Mouse (Mus musculus) intestine, embryonic 14.5 days (tissue): ENCODE results near the gene Bora. TPM values are rescaled to one million over a fixed set of nuclear protein-coding genes. Genes with fewer than 3 reads are reported as not detected.

Source experiments
- ATAC-seq: fragments of 200-750 bp; cut with Nextera tagmentation; replicated peaks from 2 replicates; pipeline ENCODE4 v1.8.0; 2017; ENCODE audit warnings: low read depth, moderate number of reproducible peaks, moderate TSS enrichment, moderate library complexity; ENCODE audit not compliant: low FRiP score, low TSS enrichment
- DNase-seq: peaks from one replicate; pipeline ENCODE4 v3.0.0-alpha.2; 2018; ENCODE audit warnings: low spot score
- H3K27ac ChIP-seq: fragments of 300-500 bp; sonication (generic); 2 replicates; pipeline ENCODE4 v1.5.1; 2014; ENCODE audit warnings: low read depth, mild to moderate bottlenecking, control low read depth
- H3K27me3 ChIP-seq: fragments of 300-500 bp; sonication (generic); replicated peaks from 2 replicates; pipeline ENCODE4 v1.6.1; 2014; ENCODE audit warnings: low read length, control low read depth; ENCODE audit not compliant: control insufficient read depth, insufficient read depth
- H3K36me3 ChIP-seq: fragments of 300-500 bp; sonication (generic); 2 replicates; pipeline ENCODE4 v1.6.1; 2014; ENCODE audit warnings: low read length, control low read depth; ENCODE audit not compliant: control insufficient read depth, insufficient read depth
- H3K4me1 ChIP-seq: fragments of 300-500 bp; sonication (generic); replicated peaks from 2 replicates; pipeline ENCODE4 v1.6.1; 2014; ENCODE audit warnings: low read length, control low read depth, mixed read lengths; ENCODE audit not compliant: control insufficient read depth, insufficient read depth
- H3K4me2 ChIP-seq: fragments of 300-500 bp; sonication (generic); 2 replicates; pipeline ENCODE4 v1.6.1; 2014; ENCODE audit warnings: low read length
- H3K4me3 ChIP-seq: fragments of 300-500 bp; sonication (generic); 2 replicates; pipeline ENCODE4 v1.5.1; 2014; ENCODE audit warnings: low read depth, low read length, control low read depth, mixed read lengths
- H3K9ac ChIP-seq: fragments of 300-500 bp; sonication (generic); 2 replicates; pipeline ENCODE4 v1.6.1; 2014; ENCODE audit warnings: mild to moderate bottlenecking, low read length
- H3K9me3 ChIP-seq: fragments of 300-500 bp; sonication (generic); 2 replicates; pipeline ENCODE4 v1.6.1; 2016; ENCODE audit warnings: low read length, control low read depth; ENCODE audit not compliant: control insufficient read depth
- WGBS: fragments of 180-500 bp; shearing (Covaris S2); extraction: QIAGEN DNeasy Blood & Tissue Kit; methylation state at CpG from one replicate; pipeline ENCODE4 v1.1.7; 2014; 5-methylcytosine and 5-hydroxymethylcytosine counted together
- polyA plus RNA-seq: library from polyadenylated mRNA; unstranded; fragments of >200 nt; fragmentation: Nextera tagmentation; extraction: Ambion mirVana; gene quantifications from 2 replicates; pipeline ENCODE4 v1.2.1, GENCODE M21; 2014

The Bora gene
- 69.4 and 76.9 TPM in 2 replicates for polyA plus RNA-seq

GRCm38 (mm10) chr14:99046031-99046781, at the start of gene Bora, which contains the start of gene Mzt1:
Bora (plus strand) TSS chr14:99046222.
Mzt1 (minus strand) TSS chr14:99046134.
- peak within 1 kb of the TSS; percentile 95 for H3K4me3 ChIP-seq
- H3K27ac ChIP-seq = peak within 1 kb of the TSS; percentile 94
- H3K9ac ChIP-seq = peak within 1 kb of the TSS; percentile 97
- no peaks in the 10 kb centered on the region for H3K27me3 ChIP-seq
- DNase-seq (peak; percentile 96), ATAC-seq (peak; percentile 96)
- WGBS = under 1% methylated on average over 77 of the region's 81 CpGs
- H3K36me3 ChIP-seq = peaks cover 14% of the 10 kb centered on the region
- peak within 1 kb of the TSS; percentile 66 for H3K4me2 ChIP-seq
- no peaks in the 10 kb centered on the region for H3K9me3 ChIP-seq
- H3K4me1 ChIP-seq = peaks cover 15% of the 10 kb centered on the region

DNA sequence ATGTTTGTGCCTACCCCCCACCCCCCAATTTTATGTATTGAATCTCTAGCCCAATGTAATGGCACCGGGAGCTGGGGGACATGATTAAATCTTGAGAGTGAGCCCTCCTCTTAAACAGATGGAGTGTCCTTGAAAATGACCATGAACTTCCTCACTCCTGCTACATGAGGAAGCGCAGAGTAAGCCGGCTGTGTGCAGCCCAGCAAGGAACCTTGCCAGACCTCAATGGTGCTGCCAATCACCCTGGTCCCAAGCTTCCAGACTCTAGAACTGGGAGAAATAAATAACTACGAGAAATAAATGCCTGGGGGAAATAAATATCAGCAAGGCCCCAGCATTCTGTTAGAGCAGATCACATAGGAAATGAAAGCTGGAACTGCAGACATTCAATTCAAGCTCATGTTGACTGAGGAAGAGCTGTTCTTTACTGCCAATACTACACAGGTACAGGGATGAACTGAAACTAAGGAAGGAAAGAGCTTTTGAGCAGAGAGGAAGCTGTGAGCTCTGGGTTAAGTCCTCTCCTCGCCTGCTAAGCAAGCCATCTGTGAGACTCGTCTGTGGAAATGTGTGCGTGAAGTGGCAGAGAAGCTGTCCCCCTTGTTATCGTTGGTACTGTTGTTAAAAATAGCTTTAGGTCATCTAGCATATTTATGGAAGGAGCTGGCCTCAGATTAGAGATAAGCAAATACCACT, 35.6 kb upstream of the Bora start:
- ATAC-seq = no peak
- 63% methylated on average over 8 of the region's 8 CpGs for WGBS
- peak; percentile 37 for DNase-seq
- Histone ChIP-seq H3K27me3 (no peaks in the 10 kb centered on the region), H3K4me1 (peaks cover 4% of the 10 kb centered on the region; the same call in 1 of the 2 replicates), H3K9ac (no peak overlapping the region), H3K4me2 (no peak overlapping the region), H3K27ac (no peak overlapping the region), H3K36me3 (no peaks in the 10 kb centered on the region), H3K9me3 (no peaks in the 10 kb centered on the region), H3K4me3 (no peak overlapping the region)

- no peak for ATAC-seq
- 48% methylated on average over 2 of the region's 2 CpGs for WGBS
Observed at GRCm38 (mm10) chr14:99010920-99011313, 35.1 kb upstream of the Bora start.

DNA sequence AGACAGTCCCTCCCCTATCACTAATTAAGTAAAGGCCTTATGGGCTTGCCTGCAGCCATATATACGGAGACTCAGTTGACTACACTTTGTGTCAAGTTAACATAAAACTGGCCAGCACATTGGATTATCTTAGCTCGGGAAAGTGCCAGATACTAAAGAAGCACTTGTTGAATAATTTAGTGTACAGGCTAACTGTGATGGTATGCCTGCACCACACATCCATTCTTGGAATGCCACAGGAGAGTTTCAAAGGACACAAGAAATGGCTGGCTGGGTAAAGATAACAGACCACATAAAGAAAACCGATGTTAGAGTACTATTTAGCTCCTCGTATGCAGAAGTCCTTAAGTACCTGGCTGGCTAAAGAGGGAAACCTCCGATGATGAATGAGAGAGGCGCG, 27.3 kb upstream of the Bora start:
- Histone ChIP-seq H3K9ac (no peak overlapping the region), H3K4me3 (no peak overlapping the region), H3K9me3 (no peaks in the 10 kb centered on the region), H3K4me2 (peak overlapping the region; percentile 0; the same call in 1 of the 2 replicates), H3K36me3 (no peaks in the 10 kb centered on the region), H3K4me1 (no peaks in the 10 kb centered on the region), H3K27me3 (no peaks in the 10 kb centered on the region), H3K27ac (no peak overlapping the region)
- 50% methylated on average over 7 of the region's 7 CpGs for WGBS
- DNase-seq (peak; percentile 27), ATAC-seq (no peak)

More at GRCm38 (mm10) chr14:99010920-99011313, 35.1 kb upstream of the Bora start:
- Histone ChIP-seq H3K4me1 (peaks cover 4% of the 10 kb centered on the region; the same call in 1 of the 2 replicates), H3K9ac (no peak overlapping the region), H3K36me3 (no peaks in the 10 kb centered on the region), H3K9me3 (no peaks in the 10 kb centered on the region), H3K4me3 (no peak overlapping the region), H3K27me3 (no peaks in the 10 kb centered on the region), H3K4me2 (no peak overlapping the region), H3K27ac (no peak overlapping the region)
- DNase-seq = peak; percentile 2

- H3K27me3 ChIP-seq = no peaks in the 10 kb centered on the region
- ATAC-seq (no peak), DNase-seq (peak; percentile 44)
- peak overlapping the region; percentile 0; the same call in 1 of the 2 replicates for H3K4me2 ChIP-seq
- no peak overlapping the region for H3K27ac ChIP-seq
- no peaks in the 10 kb centered on the region for H3K9me3 ChIP-seq
- H3K4me3 ChIP-seq = no peak overlapping the region
- H3K9ac ChIP-seq = no peak overlapping the region
- H3K4me1 ChIP-seq = no peaks in the 10 kb centered on the region
- H3K36me3 ChIP-seq = no peaks in the 10 kb centered on the region
- 37% methylated on average over 10 of the region's 10 CpGs for WGBS
Observed at GRCm38 (mm10) chr14:99019136-99019808, 26.8 kb upstream of the Bora start.

GRCm38 (mm10) chr14:99022346-99023086, 23.5 kb upstream of the Bora start:
- Histone ChIP-seq H3K27ac (no peak overlapping the region), H3K27me3 (no peaks in the 10 kb centered on the region), H3K36me3 (no peaks in the 10 kb centered on the region), H3K9me3 (0 out of 2 replicates have a peak, but pooled peaks cover 4% of the 10 kb centered on the region), H3K4me2 (peak overlapping the region; percentile 31; the same call in 1 of the 2 replicates), H3K9ac (no peak overlapping the region), H3K4me3 (peak overlapping the region; percentile 11; the same call in 1 of the 2 replicates), H3K4me1 (no peaks in the 10 kb centered on the region)
- ATAC-seq = no peak
- WGBS = 53% methylated on average over 12 of the region's 12 CpGs
- peak; percentile 48 for DNase-seq

DNA sequence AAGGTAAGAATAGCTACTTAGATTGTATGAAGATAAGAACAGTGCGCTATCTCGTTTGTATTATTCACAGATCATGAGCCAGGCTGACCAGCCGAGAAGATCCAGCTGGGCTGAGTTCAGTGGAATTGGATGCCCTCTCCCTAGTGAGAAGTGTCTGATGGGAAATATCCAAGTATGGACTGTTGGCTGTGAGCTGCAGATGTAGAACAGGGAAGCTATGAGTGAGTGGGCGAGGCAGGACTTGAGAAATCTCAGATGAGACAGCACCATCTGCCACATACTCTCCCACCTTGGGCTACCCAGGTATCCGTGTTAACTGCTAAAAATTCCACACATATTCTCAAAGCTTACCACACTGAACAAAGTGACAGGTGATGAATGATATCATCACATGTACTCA, 16.0 kb upstream of the Bora start:
- H3K4me2 ChIP-seq = no peak overlapping the region
- no peaks in the 10 kb centered on the region for H3K4me1 ChIP-seq
- WGBS = 69% methylated on average over 5 of the region's 5 CpGs
- DNase-seq = peak; percentile 42
- H3K4me3 ChIP-seq = no peak overlapping the region
- no peak overlapping the region for H3K9ac ChIP-seq
- H3K27ac ChIP-seq = no peak overlapping the region
- 0 out of 2 replicates have a peak, but pooled peaks cover 4% of the 10 kb centered on the region for H3K9me3 ChIP-seq
- ATAC-seq = no peak
- H3K27me3 ChIP-seq = no peaks in the 10 kb centered on the region
- H3K36me3 ChIP-seq = peaks cover 4% of the 10 kb centered on the region; the same call in 1 of the 2 replicates
